ENCODE assay signal across 17 mouse cellular contexts in genomic region chr8:9342998-9343397, GRCm38 (mm10).
"Had no signal": no experiment of that assay in that cellular context is flagged by ENCODE, and none has a peak within 500 bp of the region (broad histone marks: within the 10 kb centered on the region; RNA-seq: fewer than 3 reads in every experiment).

No protein-coding gene starts in this region.

- ATAC-seq: liver, embryonic 12.5 days; lung, postnatal 0 days; midbrain, embryonic 13.5 days; midbrain, embryonic 16.5 days had no signal

- H3K9me3 ChIP-seq: limb, embryonic 10.5 days; limb, embryonic 13.5 days; liver, embryonic 12.5 days; liver, embryonic 15.5 days; midbrain, embryonic 13.5 days had no signal

- H3K36me3 ChIP-seq: limb, embryonic 10.5 days; limb, embryonic 13.5 days; liver, embryonic 12.5 days; liver, embryonic 15.5 days; midbrain, embryonic 13.5 days had no signal

- H3K27me3 ChIP-seq: limb, embryonic 13.5 days; liver, embryonic 12.5 days; liver, embryonic 15.5 days; midbrain, embryonic 13.5 days had no signal

- H3K9ac ChIP-seq: limb, embryonic 13.5 days; liver, embryonic 12.5 days; liver, embryonic 15.5 days; midbrain, embryonic 13.5 days had no signal

- H3K4me3 ChIP-seq: layer of hippocampus, adult 2 months; limb, embryonic 10.5 days; limb, embryonic 13.5 days; liver, embryonic 12.5 days; liver, embryonic 15.5 days; midbrain, embryonic 13.5 days had no signal

- H3K4me1 ChIP-seq: limb, embryonic 10.5 days; limb, embryonic 13.5 days; liver, embryonic 12.5 days; liver, embryonic 15.5 days had no signal

- H3K4me2 ChIP-seq: limb, embryonic 13.5 days; liver, embryonic 12.5 days; liver, embryonic 15.5 days; midbrain, embryonic 13.5 days had no signal

- H3K27ac ChIP-seq: kidney, postnatal 0 days; layer of hippocampus, adult 2 months; limb, embryonic 10.5 days; limb, embryonic 13.5 days; liver, embryonic 12.5 days; liver, embryonic 15.5 days; macrophage; midbrain, embryonic 13.5 days had no signal

- DNase-seq: kidney, adult 2 months; kidney, postnatal 25 days; layer of hippocampus, adult 9-11 months; liver; lung, adult 18-20 months; thymus, adult 18-20 months; thymus, postnatal 14 days had no signal
